Mouse (Mus musculus): Measurements from ENCODE around the gene Th. TPM values are rescaled to one million over a fixed set of nuclear protein-coding genes. Genes with fewer than 3 reads are reported as not detected.

Th gene
- total and polyA plus RNA-seq, 3 experiments, result 0.27 TPM; not detected in 2

DNA sequence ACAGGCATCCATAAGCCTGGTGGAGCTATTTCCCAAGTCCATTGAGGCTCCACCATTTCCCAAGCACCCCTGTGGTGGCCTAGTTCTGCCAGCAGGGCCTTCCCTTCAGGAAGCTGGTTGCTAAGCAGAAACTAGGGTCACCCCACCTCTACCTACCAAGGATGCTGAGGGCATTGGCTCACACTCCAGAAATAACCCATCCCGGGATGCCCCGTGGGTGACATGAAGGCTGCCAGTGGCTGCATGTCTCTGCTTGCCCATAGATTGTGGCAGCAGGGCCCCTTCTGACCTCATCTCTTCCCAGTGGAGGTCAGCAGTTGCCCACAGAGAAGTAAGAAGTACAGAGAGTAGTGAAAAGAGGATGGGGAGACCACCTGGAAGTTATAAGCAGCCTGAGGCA lies 1.4 kb downstream of the Th start:
- TF ChIP-seq CTCF (IDR thresholded peaks at IDR 0.05) (peak; percentile 20; the same call in 1 of the 2 replicates), EP300 (IDR thresholded peaks at IDR 0.05; ENCODE audit: insufficient read depth, low read depth, low read length) (no peak)
- H3K4me1 ChIP-seq (ENCODE audit: control insufficient read depth, insufficient read depth, low read length), result no peaks in the 10 kb centered on the region
- intact Hi-C loops (cut with DNase I), result no loop called here
- no peak overlapping the region for H3K4me3 ChIP-seq
- H3K36me3 ChIP-seq (ENCODE audit: control insufficient read depth, insufficient read depth, low read length), result no peaks in the 10 kb centered on the region
- 54% methylated on average over 2 of the region's 2 CpGs for WGBS
- H3K27me3 ChIP-seq (ENCODE audit: control insufficient read depth, insufficient read depth, low read length), result no peaks in the 10 kb centered on the region
- DNase-seq, result peak in 1 of 2 experiments; percentile 56
- H3K79me2 ChIP-seq (replicated peaks; ENCODE audit: control insufficient read depth, insufficient read depth, low read length), result no peaks in the 10 kb centered on the region
- no peak overlapping the region for H3K9ac ChIP-seq (ENCODE audit: low read depth, low read length)
- H3K27ac ChIP-seq, result no peak overlapping the region

GRCm38 (mm10) chr7:142927293-142927692 lies 3.6 kb downstream of the Th start:
- intact Hi-C loops (cut with DNase I), result no loop called here

GRCm38 (mm10) chr7:142918641-142919628 lies 12.0 kb downstream of the Th start:
- no peaks in the 10 kb centered on the region for H3K79me2 ChIP-seq (replicated peaks; ENCODE audit: control insufficient read depth, insufficient read depth, low read length)
- intact Hi-C loops (cut with DNase I), result loop anchor here (1.0 to 2.0 kb wide), 2 partner anchors 25 to 168 kb away; no protein-coding TSS in a partner anchor
- no peaks in the 10 kb centered on the region for H3K4me1 ChIP-seq (ENCODE audit: control insufficient read depth, insufficient read depth, low read length)
- H3K27me3 ChIP-seq (ENCODE audit: control insufficient read depth, insufficient read depth, low read length), result no peaks in the 10 kb centered on the region
- H3K36me3 ChIP-seq (ENCODE audit: control insufficient read depth, insufficient read depth, low read length), result no peaks in the 10 kb centered on the region
- no peak overlapping the region for H3K27ac ChIP-seq
- 34% methylated on average over 8 of the region's 8 CpGs for WGBS
- peak; percentile 74 to 87 for DNase-seq
- TF ChIP-seq EP300 (IDR thresholded peaks at IDR 0.05; ENCODE audit: insufficient read depth, low read depth, low read length), result peak; percentile 76; the same call in 1 of the 2 replicates
- TF ChIP-seq CTCF (IDR thresholded peaks at IDR 0.05), result no peak; the same call in none of the 2 replicates
- no peak overlapping the region for H3K9ac ChIP-seq (ENCODE audit: low read depth, low read length)
- H3K4me3 ChIP-seq, result no peak overlapping the region

More at GRCm38 (mm10) chr7:142927293-142927692, 3.6 kb downstream of the Th start:
- TF ChIP-seq CTCF (IDR thresholded peaks at IDR 0.05), result no peak
- TF ChIP-seq POLR2A (IDR thresholded peaks at IDR 0.05; ENCODE audit: insufficient read depth, low read depth, low read length), result no peak
- TF ChIP-seq EP300 (IDR thresholded peaks at IDR 0.05; ENCODE audit: insufficient read depth, low read depth, low read length), result no peak
- Histone ChIP-seq H3K79me2 (replicated peaks; ENCODE audit: control insufficient read depth, insufficient read depth, low read length) (no peaks in the 10 kb centered on the region), H3K4me1 (ENCODE audit: control insufficient read depth, insufficient read depth, low read length) (no peaks in the 10 kb centered on the region), H3K27ac (no peak overlapping the region), H3K9ac (ENCODE audit: low read depth, low read length) (no peak overlapping the region), H3K27me3 (ENCODE audit: control insufficient read depth, insufficient read depth, low read length) (no peaks in the 10 kb centered on the region), H3K36me3 (ENCODE audit: control insufficient read depth, insufficient read depth, low read length) (no peaks in the 10 kb centered on the region), H3K4me3 (no peak overlapping the region)
- no peak for DNase-seq
- WGBS, result 87% methylated on average over 8 of the region's 8 CpGs

- TF ChIP-seq CTCF (IDR thresholded peaks at IDR 0.05), result no peak
- TF ChIP-seq POLR2A (IDR thresholded peaks at IDR 0.05; ENCODE audit: insufficient read depth, low read depth, low read length), result no peak
- no peak for TF ChIP-seq EP300 (IDR thresholded peaks at IDR 0.05; ENCODE audit: insufficient read depth, low read depth, low read length)
- Histone ChIP-seq H3K79me2 (replicated peaks; ENCODE audit: control insufficient read depth, insufficient read depth, low read length) (no peaks in the 10 kb centered on the region), H3K4me3 (no peak overlapping the region), H3K27ac (no peak overlapping the region), H3K9ac (ENCODE audit: low read depth, low read length) (no peak overlapping the region), H3K36me3 (ENCODE audit: control insufficient read depth, insufficient read depth, low read length) (no peaks in the 10 kb centered on the region), H3K27me3 (ENCODE audit: control insufficient read depth, insufficient read depth, low read length) (no peaks in the 10 kb centered on the region), H3K4me1 (ENCODE audit: control insufficient read depth, insufficient read depth, low read length) (no peaks in the 10 kb centered on the region)
- DNase-seq, result no peak
- intact Hi-C loops (cut with DNase I), result loop anchor here (2.0 kb wide), 1 partner anchor 169 kb away; no protein-coding TSS in a partner anchor
- 78% methylated on average over 5 of the region's 5 CpGs for WGBS
Measured at GRCm38 (mm10) chr7:142917659-142918058, 13.3 kb downstream of the Th start.

GRCm38 (mm10) chr7:142916178-142916577 lies 14.8 kb downstream of the Th start:
- Histone ChIP-seq H3K27me3 (ENCODE audit: control insufficient read depth, insufficient read depth, low read length) (no peaks in the 10 kb centered on the region), H3K4me3 (no peak overlapping the region), H3K9ac (ENCODE audit: low read depth, low read length) (no peak overlapping the region), H3K27ac (no peak overlapping the region), H3K4me1 (ENCODE audit: control insufficient read depth, insufficient read depth, low read length) (no peaks in the 10 kb centered on the region), H3K36me3 (ENCODE audit: control insufficient read depth, insufficient read depth, low read length) (no peaks in the 10 kb centered on the region), H3K79me2 (replicated peaks; ENCODE audit: control insufficient read depth, insufficient read depth, low read length) (no peaks in the 10 kb centered on the region)
- DNase-seq, result no peak
- intact Hi-C loops (cut with DNase I), result no loop called here
- WGBS, result 53% methylated on average over 8 of the region's 8 CpGs
- TF ChIP-seq EP300 (IDR thresholded peaks at IDR 0.05; ENCODE audit: insufficient read depth, low read depth, low read length) (no peak), POLR2A (IDR thresholded peaks at IDR 0.05; ENCODE audit: insufficient read depth, low read depth, low read length) (no peak), CTCF (IDR thresholded peaks at IDR 0.05) (no peak)

DNA sequence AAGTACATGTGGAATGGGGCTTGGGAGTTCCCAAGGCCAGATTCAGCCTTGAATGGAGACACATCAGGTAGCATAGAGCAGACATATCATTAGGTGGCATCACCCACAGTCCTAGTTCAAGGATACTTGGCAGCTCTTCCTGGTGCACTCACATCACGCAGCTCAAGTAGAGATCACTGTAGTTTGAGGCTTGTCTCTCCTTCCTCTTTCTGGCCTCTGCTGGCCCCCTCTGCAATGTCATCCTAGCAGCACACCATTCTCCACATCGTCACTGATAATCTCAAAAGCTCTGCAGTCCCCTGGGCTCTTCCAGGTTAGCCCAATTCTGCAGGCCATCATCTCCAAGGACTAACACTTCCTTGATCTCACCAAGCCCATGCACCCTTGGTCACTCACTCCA lies 19.2 kb downstream of the Th start:
- intact Hi-C loops (cut with DNase I), result no loop called here
- Histone ChIP-seq H3K4me1 (ENCODE audit: control insufficient read depth, insufficient read depth, low read length) (no peaks in the 10 kb centered on the region), H3K9ac (ENCODE audit: low read depth, low read length) (no peak overlapping the region), H3K27me3 (ENCODE audit: control insufficient read depth, insufficient read depth, low read length) (no peaks in the 10 kb centered on the region), H3K4me3 (no peak overlapping the region), H3K79me2 (replicated peaks; ENCODE audit: control insufficient read depth, insufficient read depth, low read length) (no peaks in the 10 kb centered on the region), H3K36me3 (ENCODE audit: control insufficient read depth, insufficient read depth, low read length) (no peaks in the 10 kb centered on the region), H3K27ac (no peak overlapping the region)
- 73% methylated on average over 2 of the region's 2 CpGs for WGBS
- DNase-seq, result no peak
- no peak for TF ChIP-seq POLR2A (IDR thresholded peaks at IDR 0.05; ENCODE audit: insufficient read depth, low read depth, low read length)
- TF ChIP-seq CTCF (IDR thresholded peaks at IDR 0.05), result no peak
- TF ChIP-seq EP300 (IDR thresholded peaks at IDR 0.05; ENCODE audit: insufficient read depth, low read depth, low read length), result no peak
